Mouse (Mus musculus) heart, embryonic 10.5 days (tissue): Measurements from ENCODE around the gene Nobox. TPM values are rescaled to one million over a fixed set of nuclear protein-coding genes. Genes with fewer than 3 reads are reported as not detected.

ENCODE experiments used
- DNase-seq: peaks from one replicate; pipeline ENCODE4 v3.0.0-alpha.2; 2017; ENCODE audit warnings: low spot score
- H3K27ac ChIP-seq: fragments of 300-500 bp; sonication (generic); 2 replicates; pipeline ENCODE4 v1.5.1; 2016; ENCODE audit warnings: mild to moderate bottlenecking
- H3K27me3 ChIP-seq: fragments of 300-500 bp; sonication (generic); 2 replicates; pipeline ENCODE4 v1.6.1; 2016; ENCODE audit warnings: mild to moderate bottlenecking; ENCODE audit not compliant: poor library complexity, insufficient read depth, severe bottlenecking
- H3K36me3 ChIP-seq: fragments of 300-500 bp; sonication (generic); 2 replicates; pipeline ENCODE4 v1.6.1; 2016; ENCODE audit warnings: mild to moderate bottlenecking, moderate library complexity
- H3K4me1 ChIP-seq: fragments of 300-500 bp; sonication (generic); 2 replicates; pipeline ENCODE4 v1.6.1; 2016; ENCODE audit warnings: mild to moderate bottlenecking
- H3K4me3 ChIP-seq: fragments of 300-500 bp; sonication (generic); 2 replicates; pipeline ENCODE4 v1.5.1; 2016; ENCODE audit warnings: mild to moderate bottlenecking, moderate library complexity
- H3K9me3 ChIP-seq: fragments of 300-500 bp; sonication (generic); 2 replicates; pipeline ENCODE4 v1.6.1; 2016; ENCODE audit warnings: mild to moderate bottlenecking, moderate library complexity
- WGBS: fragments of 180-500 bp; shearing (Covaris S2); methylation state at CpG from one replicate; pipeline ENCODE4 v1.1.7; 2016; 5-methylcytosine and 5-hydroxymethylcytosine counted together
- polyA plus RNA-seq: library from polyadenylated mRNA; unstranded; fragments of >200 nt; fragmentation: Nextera tagmentation; extraction: Ambion mirVana; gene quantifications from 2 replicates; pipeline ENCODE4 v1.2.1, GENCODE M21; 2016

Gene Nobox
- polyA plus RNA-seq = not detected in 2 replicates

- Histone ChIP-seq H3K27ac (no peak within 1 kb of the TSS), H3K36me3 (no peaks in the 10 kb centered on the region), H3K9me3 (no peaks in the 10 kb centered on the region), H3K4me3 (no peak within 1 kb of the TSS), H3K27me3 (no peaks in the 10 kb centered on the region), H3K4me1 (peaks cover 8% of the 10 kb centered on the region; the same call in 1 of the 2 replicates)
- WGBS = 45% methylated on average over 16 of the region's 16 CpGs
- DNase-seq = no peak
Measured at GRCm38 (mm10) chr6:43309454-43309853, at the start of gene Nobox. Gene Nobox, minus strand, starts transcription at chr6:43309554.

- H3K27me3 ChIP-seq = no peaks in the 10 kb centered on the region
- DNase-seq = no peak
Measured at GRCm38 (mm10) chr6:43354562-43355241, 45.3 kb upstream of the Nobox start.

DNA sequence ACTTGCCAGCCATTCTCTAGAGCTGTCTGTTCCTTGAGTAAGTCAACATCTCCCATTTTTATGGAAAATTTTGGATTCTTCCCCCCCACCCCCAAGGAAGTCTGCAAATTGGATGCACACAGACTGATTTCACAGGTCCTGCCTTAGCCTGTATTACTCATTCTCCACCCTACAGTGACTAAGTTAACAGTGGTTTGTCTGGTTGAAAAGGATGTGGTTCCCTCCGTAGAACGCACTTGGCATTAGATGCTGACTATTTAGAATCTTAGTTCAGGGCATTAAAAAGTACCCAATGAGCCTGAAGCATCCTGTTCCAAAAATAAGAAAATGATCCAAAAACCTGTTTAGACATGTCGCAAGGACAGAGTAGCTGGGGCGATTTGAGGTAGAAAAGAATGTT lies 44.1 kb upstream of the Nobox start:
- no peaks in the 10 kb centered on the region for H3K36me3 ChIP-seq
- no peaks in the 10 kb centered on the region for H3K27me3 ChIP-seq
- H3K4me1 ChIP-seq = peaks cover 7% of the 10 kb centered on the region; the same call in 1 of the 2 replicates
- no peaks in the 10 kb centered on the region for H3K9me3 ChIP-seq
- H3K27ac ChIP-seq = no peak overlapping the region
- no peak overlapping the region for H3K4me3 ChIP-seq
- DNase-seq = no peak
- 91% methylated on average over 4 of the region's 4 CpGs for WGBS

More at GRCm38 (mm10) chr6:43354562-43355241, 45.3 kb upstream of the Nobox start:
- no peaks in the 10 kb centered on the region for H3K36me3 ChIP-seq
- H3K4me1 ChIP-seq = peaks cover 7% of the 10 kb centered on the region; the same call in 1 of the 2 replicates
- WGBS = 46% methylated on average over 9 of the region's 9 CpGs
- H3K9me3 ChIP-seq = no peaks in the 10 kb centered on the region
- H3K27ac ChIP-seq = no peak overlapping the region
- peak overlapping the region; percentile 5; the same call in 1 of the 2 replicates for H3K4me3 ChIP-seq

DNA sequence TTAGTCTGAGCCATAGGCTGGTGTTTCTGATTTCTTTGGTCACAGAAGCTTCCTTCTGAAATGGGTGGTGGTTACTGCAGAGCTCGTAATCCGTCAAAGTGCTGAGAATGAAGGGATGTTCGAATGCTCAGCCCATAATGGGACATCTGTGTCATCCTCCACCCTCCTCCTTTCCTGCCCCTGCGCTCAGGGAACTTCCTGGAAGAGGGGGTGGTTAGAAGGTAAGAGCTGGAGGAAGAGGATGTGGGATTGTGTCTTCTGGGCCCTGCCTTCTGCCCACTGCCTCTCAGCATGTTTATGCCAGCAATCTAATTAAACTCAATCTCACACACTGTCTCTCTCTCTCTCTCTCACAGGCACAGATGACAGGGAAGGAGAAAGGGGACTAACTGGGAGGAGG lies 39.7 kb upstream of the Nobox start:
- H3K27ac ChIP-seq = no peak overlapping the region
- no peak overlapping the region for H3K4me3 ChIP-seq
- WGBS = 61% methylated on average over 4 of the region's 4 CpGs

GRCm38 (mm10) chr6:43347637-43348036 lies 38.3 kb upstream of the Nobox start:
- WGBS = 86% methylated on average over 1 of the region's 1 CpGs
- no peak overlapping the region for H3K4me3 ChIP-seq
- no peak overlapping the region for H3K27ac ChIP-seq
- DNase-seq = no peak
- H3K36me3 ChIP-seq = no peaks in the 10 kb centered on the region
- no peaks in the 10 kb centered on the region for H3K4me1 ChIP-seq
- H3K9me3 ChIP-seq = no peaks in the 10 kb centered on the region
- no peaks in the 10 kb centered on the region for H3K27me3 ChIP-seq

More for the DNA sequence above, 39.7 kb upstream of the Nobox start:
- Histone ChIP-seq H3K9me3 (no peaks in the 10 kb centered on the region), H3K36me3 (no peaks in the 10 kb centered on the region), H3K27me3 (no peaks in the 10 kb centered on the region), H3K4me1 (no peaks in the 10 kb centered on the region)
- no peak for DNase-seq

DNA sequence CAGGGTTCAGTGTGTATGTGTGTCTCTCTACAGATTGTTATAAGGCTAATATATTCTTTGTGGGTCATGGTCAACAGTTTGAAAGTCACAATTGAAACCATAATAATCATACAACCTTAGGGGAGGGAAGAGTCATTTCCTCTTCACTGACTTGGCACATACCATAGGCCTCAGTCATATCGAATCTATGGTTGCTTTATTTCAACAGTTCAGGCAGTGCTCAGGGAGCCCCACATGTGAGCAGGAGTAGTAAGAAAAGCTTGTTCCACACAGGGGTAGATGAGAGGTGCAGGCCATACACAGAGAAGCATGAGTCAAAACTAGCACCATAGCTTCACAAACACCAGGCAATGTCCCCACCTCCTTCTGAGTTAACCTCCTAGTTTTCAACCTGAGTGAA lies 33.7 kb upstream of the Nobox start:
- Histone ChIP-seq H3K27me3 (no peaks in the 10 kb centered on the region), H3K4me3 (no peak overlapping the region), H3K9me3 (no peaks in the 10 kb centered on the region), H3K27ac (no peak overlapping the region), H3K36me3 (no peaks in the 10 kb centered on the region), H3K4me1 (no peaks in the 10 kb centered on the region)
- DNase-seq = no peak
- 78% methylated on average over 1 of the region's 1 CpGs for WGBS

DNA sequence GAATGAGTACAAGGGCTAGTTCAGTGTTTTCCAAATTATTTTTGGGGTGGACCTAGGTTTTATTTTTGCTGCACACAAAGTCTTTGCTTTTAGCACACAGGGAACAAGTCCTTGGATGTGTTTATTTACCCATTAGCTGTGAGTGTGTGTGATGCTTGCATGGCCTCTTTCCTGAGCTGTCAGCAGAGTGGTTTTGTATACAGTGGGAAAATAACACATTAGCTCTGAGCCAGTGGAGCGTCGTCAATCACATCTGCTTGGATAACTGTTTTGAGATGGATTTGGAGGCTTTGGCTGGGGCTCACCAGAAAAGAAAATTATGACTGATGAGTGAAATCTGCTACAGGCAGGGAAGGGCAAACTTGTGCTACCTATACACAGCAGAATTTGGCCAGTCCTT lies 33.0 kb upstream of the Nobox start:
- no peak overlapping the region for H3K27ac ChIP-seq
- H3K9me3 ChIP-seq = no peaks in the 10 kb centered on the region
- no peak for DNase-seq
- H3K4me1 ChIP-seq = peaks cover 4% of the 10 kb centered on the region; the same call in 1 of the 2 replicates
- no peak overlapping the region for H3K4me3 ChIP-seq
- H3K36me3 ChIP-seq = no peaks in the 10 kb centered on the region
- H3K27me3 ChIP-seq = no peaks in the 10 kb centered on the region
- WGBS = 42% methylated on average over 2 of the region's 2 CpGs

DNA sequence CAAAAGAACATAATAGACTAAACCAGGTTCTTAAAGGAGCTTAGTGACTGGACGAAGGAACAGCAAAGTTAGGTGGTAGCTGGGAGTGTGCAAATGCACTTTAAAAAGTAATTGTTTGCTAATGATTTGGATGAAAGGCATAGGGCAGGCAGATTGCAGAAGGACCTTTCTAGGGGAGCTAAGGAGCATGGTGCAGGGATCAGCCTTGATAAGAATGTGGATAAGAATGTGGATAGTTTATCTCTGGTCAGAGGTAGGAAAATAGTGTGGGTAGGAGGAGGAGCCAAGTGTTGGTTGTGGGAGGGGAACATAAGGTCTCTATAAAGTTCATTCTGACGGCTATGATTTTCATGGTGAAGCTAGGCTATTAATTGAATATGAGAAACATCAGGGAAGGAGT lies 29.4 kb upstream of the Nobox start:
- Histone ChIP-seq H3K9me3 (no peaks in the 10 kb centered on the region), H3K27ac (no peak overlapping the region), H3K4me3 (no peak overlapping the region), H3K27me3 (no peaks in the 10 kb centered on the region), H3K36me3 (no peaks in the 10 kb centered on the region), H3K4me1 (peaks cover 5% of the 10 kb centered on the region; the same call in 1 of the 2 replicates)
- WGBS = 58% methylated on average over 2 of the region's 2 CpGs
- DNase-seq = no peak

DNA sequence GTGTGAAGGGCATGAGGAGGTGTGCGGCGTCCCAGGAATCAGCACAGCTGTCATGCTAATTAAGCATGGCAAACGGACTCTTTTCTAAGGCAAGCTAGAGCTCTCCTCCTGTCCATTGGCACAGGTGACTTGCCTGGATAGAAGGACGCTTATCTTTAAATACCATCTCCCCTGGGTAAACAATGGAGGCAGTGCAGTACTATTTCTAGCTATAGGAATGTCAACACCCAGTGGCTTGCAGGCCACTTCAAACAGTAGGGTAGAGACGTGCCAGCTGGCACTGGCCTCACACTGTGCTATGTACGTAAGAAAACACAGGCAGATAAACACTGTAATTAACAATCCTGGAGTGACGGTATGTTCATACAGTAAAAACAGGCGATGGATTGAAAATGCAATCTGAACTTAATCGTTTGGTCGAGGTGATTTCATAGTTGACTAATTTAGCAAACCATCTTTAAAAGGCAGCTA lies 28.2 kb upstream of the Nobox start:
- Histone ChIP-seq H3K27ac (no peak overlapping the region), H3K9me3 (no peaks in the 10 kb centered on the region), H3K27me3 (no peaks in the 10 kb centered on the region), H3K4me3 (no peak overlapping the region), H3K4me1 (peaks cover 5% of the 10 kb centered on the region; the same call in 1 of the 2 replicates), H3K36me3 (no peaks in the 10 kb centered on the region)
- DNase-seq = no peak
- WGBS = 34% methylated on average over 10 of the region's 10 CpGs

DNA sequence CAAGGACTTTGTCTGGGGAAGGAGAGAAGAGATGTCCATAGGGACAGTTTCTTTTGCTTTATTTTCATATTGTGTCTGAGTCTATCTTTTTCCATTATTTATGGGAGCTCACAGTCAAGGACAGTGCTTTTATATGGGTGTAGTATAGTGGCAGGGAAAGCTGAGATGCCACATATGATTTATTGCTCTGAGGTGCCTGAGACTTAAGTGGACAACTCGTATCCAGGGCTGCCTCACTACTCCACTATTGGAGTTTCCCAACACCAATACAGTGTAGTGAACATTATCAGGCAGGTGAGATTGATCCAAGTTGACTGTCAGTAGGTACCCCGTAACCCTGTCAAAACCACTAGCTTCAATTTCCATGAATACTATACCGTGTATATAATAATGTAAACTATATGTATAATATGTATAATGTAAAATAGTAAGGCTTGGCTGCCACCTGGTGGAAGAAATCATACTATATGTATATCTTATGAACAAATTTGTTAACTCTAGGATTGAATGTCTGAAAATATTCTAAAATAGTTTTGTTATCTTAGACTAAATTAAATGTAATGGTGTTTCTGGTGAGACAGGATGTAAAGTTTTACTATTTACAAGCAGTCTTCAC lies 26.4 kb upstream of the Nobox start:
- DNase-seq = no peak
- peaks cover 5% of the 10 kb centered on the region; the same call in 1 of the 2 replicates for H3K4me1 ChIP-seq
- no peaks in the 10 kb centered on the region for H3K9me3 ChIP-seq
- no peaks in the 10 kb centered on the region for H3K36me3 ChIP-seq
- H3K4me3 ChIP-seq = no peak overlapping the region
- WGBS = 75% methylated on average over 3 of the region's 3 CpGs
- H3K27me3 ChIP-seq = no peaks in the 10 kb centered on the region
- no peak overlapping the region for H3K27ac ChIP-seq

- Histone ChIP-seq H3K27me3 (no peaks in the 10 kb centered on the region), H3K36me3 (no peaks in the 10 kb centered on the region), H3K9me3 (no peaks in the 10 kb centered on the region), H3K4me3 (no peak overlapping the region), H3K4me1 (peaks cover 5% of the 10 kb centered on the region; the same call in 1 of the 2 replicates), H3K27ac (no peak overlapping the region)
- DNase-seq = no peak
- WGBS = 67% methylated on average over 4 of the region's 4 CpGs
Measured at GRCm38 (mm10) chr6:43333479-43333878, 24.1 kb upstream of the Nobox start.

- Histone ChIP-seq H3K9me3 (no peaks in the 10 kb centered on the region), H3K27ac (no peak overlapping the region), H3K27me3 (no peaks in the 10 kb centered on the region), H3K36me3 (no peaks in the 10 kb centered on the region), H3K4me3 (no peak overlapping the region), H3K4me1 (peaks cover 6% of the 10 kb centered on the region; the same call in 1 of the 2 replicates)
- DNase-seq = peak; percentile 36
- WGBS = 77% methylated on average over 8 of the region's 8 CpGs
Measured at GRCm38 (mm10) chr6:43312961-43313656, 3.8 kb upstream of the Nobox start.

- no peak for DNase-seq
- Histone ChIP-seq H3K4me1 (peaks cover 8% of the 10 kb centered on the region; the same call in 1 of the 2 replicates), H3K4me3 (no peak overlapping the region), H3K9me3 (no peaks in the 10 kb centered on the region), H3K27me3 (no peaks in the 10 kb centered on the region), H3K36me3 (no peaks in the 10 kb centered on the region), H3K27ac (no peak overlapping the region)
Measured at GRCm38 (mm10) chr6:43312546-43312945, 3.2 kb upstream of the Nobox start.
